Mouse (Mus musculus) intestine, postnatal 0 days (tissue): Measurements from ENCODE around the gene Cmah. TPM values are rescaled to one million over a fixed set of nuclear protein-coding genes. Genes with fewer than 3 reads are reported as not detected.

Experiments used
- ATAC-seq: fragments of 200-750 bp; cut with Nextera tagmentation; 2 replicates; pipeline ENCODE4 v1.8.0; 2017; ENCODE audit warnings: mild to moderate bottlenecking, moderate TSS enrichment, moderate library complexity
- H3K27ac ChIP-seq: fragments of 300-500 bp; sonication (generic); 2 replicates; pipeline ENCODE4 v1.5.1; 2014; ENCODE audit warnings: mild to moderate bottlenecking, low read depth, low read length, moderate library complexity
- H3K27me3 ChIP-seq: fragments of 300-500 bp; sonication (generic); replicated peaks from 2 replicates; pipeline ENCODE4 v1.6.1; 2014; ENCODE audit warnings: low read length, mixed read lengths; ENCODE audit not compliant: control insufficient read depth, insufficient read depth
- H3K36me3 ChIP-seq: fragments of 300-500 bp; sonication (generic); 2 replicates; pipeline ENCODE4 v1.6.1; 2014; ENCODE audit warnings: mild to moderate bottlenecking, moderate library complexity; ENCODE audit not compliant: control insufficient read depth, insufficient read depth
- H3K4me1 ChIP-seq: fragments of 300-500 bp; sonication (generic); replicated peaks from 2 replicates; pipeline ENCODE4 v1.6.1; 2014; ENCODE audit warnings: antibody characterized with exemption, low read length, mixed read lengths; ENCODE audit not compliant: control insufficient read depth, insufficient read depth
- H3K4me2 ChIP-seq: fragments of 300-500 bp; sonication (generic); replicated peaks from 2 replicates; pipeline ENCODE4 v1.6.1; 2014; ENCODE audit warnings: low read depth, mild to moderate bottlenecking, moderate library complexity
- H3K4me3 ChIP-seq: fragments of 300-500 bp; sonication (generic); 2 replicates; pipeline ENCODE4 v1.5.1; 2014; ENCODE audit warnings: low read depth, low read length
- H3K9ac ChIP-seq: fragments of 300-500 bp; sonication (generic); 2 replicates; pipeline ENCODE4 v1.6.1; 2014; ENCODE audit warnings: mild to moderate bottlenecking, low read depth, low read length
- H3K9me3 ChIP-seq: fragments of 300-500 bp; sonication (generic); 2 replicates; pipeline ENCODE4 v1.6.1; 2016; ENCODE audit warnings: mixed run types; ENCODE audit not compliant: control insufficient read depth
- CTCF ChIP-seq: sonication (generic); IDR thresholded peaks from 2 replicates; pipeline ENCODE4 v1.5.1; 2016; ENCODE audit warnings: low read depth, mild to moderate bottlenecking, control low read depth, antibody characterized with exemption, moderate library complexity
- WGBS: fragments of 180-500 bp; shearing (Covaris S2); extraction: QIAGEN DNeasy Blood & Tissue Kit; methylation state at CpG from one replicate; pipeline ENCODE4 v1.1.7; 2014; 5-methylcytosine and 5-hydroxymethylcytosine counted together
- polyA plus RNA-seq: library from polyadenylated mRNA; unstranded; fragments of >200 nt; fragmentation: Nextera tagmentation; extraction: Ambion mirVana; gene quantifications from 2 replicates; pipeline ENCODE4 v1.2.1, GENCODE M21; 2015

The Cmah gene
- polyA plus RNA-seq, 1 experiment from 2014 or later, result 1.4 TPM

GRCm38 (mm10) chr13:24486403-24486802 lies 159.2 kb downstream of the Cmah start:
- H3K27me3 ChIP-seq, result no peaks in the 10 kb centered on the region
- no peak for ATAC-seq
- TF ChIP-seq CTCF, result no peak
- no peak overlapping the region for H3K9ac ChIP-seq
- H3K27ac ChIP-seq, result no peak overlapping the region
- no peaks in the 10 kb centered on the region for H3K36me3 ChIP-seq
- WGBS, result 62% methylated on average over 6 of the region's 6 CpGs
- no peaks in the 10 kb centered on the region for H3K4me1 ChIP-seq
- no peaks in the 10 kb centered on the region for H3K9me3 ChIP-seq
- H3K4me2 ChIP-seq, result no peak overlapping the region
- H3K4me3 ChIP-seq, result no peak overlapping the region

GRCm38 (mm10) chr13:24487061-24487460 lies 159.9 kb downstream of the Cmah start:
- WGBS, result 82% methylated on average over 5 of the region's 5 CpGs
- Histone ChIP-seq H3K4me3 (no peak overlapping the region), H3K4me1 (no peaks in the 10 kb centered on the region), H3K36me3 (no peaks in the 10 kb centered on the region), H3K9me3 (no peaks in the 10 kb centered on the region), H3K4me2 (no peak overlapping the region), H3K27me3 (no peaks in the 10 kb centered on the region), H3K27ac (no peak overlapping the region), H3K9ac (no peak overlapping the region)
- no peak for ATAC-seq
- TF ChIP-seq CTCF, result no peak

DNA sequence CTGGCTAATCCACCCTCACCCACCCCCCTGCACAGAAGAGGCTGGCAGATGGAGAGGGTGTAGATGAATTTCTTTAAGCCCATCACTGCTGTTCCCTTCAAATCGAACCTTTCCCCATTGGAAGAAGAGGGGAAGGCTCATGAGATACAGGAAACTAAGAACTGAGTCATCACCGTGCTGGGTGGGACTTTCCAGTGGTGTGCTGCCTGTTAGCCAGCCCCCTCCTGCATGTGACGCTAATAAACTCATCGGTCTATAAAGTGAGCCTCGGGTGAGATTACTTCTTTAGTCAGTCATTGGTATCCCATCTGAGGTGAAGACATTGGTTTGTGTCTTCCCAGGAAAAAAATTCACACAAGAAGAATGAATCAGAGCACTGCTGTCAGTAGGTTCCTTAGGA lies 160.3 kb downstream of the Cmah start:
- Histone ChIP-seq H3K4me2 (no peak overlapping the region), H3K27ac (no peak overlapping the region), H3K36me3 (no peaks in the 10 kb centered on the region), H3K27me3 (no peaks in the 10 kb centered on the region), H3K4me1 (no peaks in the 10 kb centered on the region), H3K4me3 (no peak overlapping the region), H3K9me3 (no peaks in the 10 kb centered on the region), H3K9ac (no peak overlapping the region)
- ATAC-seq, result no peak
- WGBS, result 73% methylated on average over 5 of the region's 5 CpGs
- TF ChIP-seq CTCF, result no peak

DNA sequence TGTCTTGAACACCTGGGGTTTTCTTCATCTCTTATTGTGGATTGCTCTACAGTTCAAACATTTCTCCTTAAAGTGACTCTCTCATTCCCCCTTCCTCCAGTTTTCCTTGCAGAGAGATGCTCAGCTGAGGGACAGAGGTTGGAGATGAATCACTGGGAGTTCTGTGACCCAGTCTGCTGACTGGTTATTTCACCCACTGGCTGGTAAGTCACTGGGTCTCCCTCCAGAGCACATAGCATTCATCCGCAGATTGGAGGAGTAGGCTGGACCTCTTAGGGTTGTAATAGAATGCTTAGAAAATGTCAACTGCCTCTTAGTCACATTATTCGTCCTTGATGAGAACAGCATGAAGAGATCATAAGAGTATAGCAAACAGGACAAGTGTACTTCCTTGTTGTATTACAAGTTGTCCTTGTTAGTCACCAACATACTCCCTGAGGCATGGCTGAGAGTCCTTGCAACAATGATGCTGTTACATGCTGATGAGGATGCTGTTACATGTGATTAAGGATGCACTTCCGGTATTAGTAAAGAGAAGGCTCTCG lies 161.4 kb downstream of the Cmah start:
- Histone ChIP-seq H3K27ac (no peak overlapping the region), H3K36me3 (no peaks in the 10 kb centered on the region), H3K4me2 (no peak overlapping the region), H3K27me3 (no peaks in the 10 kb centered on the region), H3K9ac (no peak overlapping the region), H3K9me3 (no peaks in the 10 kb centered on the region), H3K4me1 (no peaks in the 10 kb centered on the region), H3K4me3 (no peak overlapping the region)
- 89% methylated on average over 4 of the region's 4 CpGs for WGBS
- no peak for ATAC-seq
- no peak for TF ChIP-seq CTCF

DNA sequence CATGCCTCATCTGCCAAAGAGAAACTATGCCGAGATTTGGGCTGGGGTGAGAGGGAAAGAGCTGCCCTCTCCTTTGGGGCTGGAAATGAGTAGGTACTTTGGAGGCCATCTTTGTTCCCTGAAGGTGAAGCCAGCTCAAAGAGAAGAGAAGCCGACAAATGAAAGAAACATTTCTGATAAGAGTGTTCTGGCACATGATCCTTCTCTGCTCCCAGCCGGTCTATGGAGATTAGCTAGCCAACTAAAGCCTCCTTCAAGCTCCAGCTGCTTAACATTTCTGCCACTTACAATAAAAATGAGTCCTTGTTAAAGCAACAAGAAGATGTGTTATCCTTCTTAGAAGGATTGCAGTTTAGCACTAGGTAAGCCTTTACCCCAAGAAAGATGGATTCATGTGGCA lies 162.3 kb downstream of the Cmah start:
- H3K4me1 ChIP-seq, result no peaks in the 10 kb centered on the region
- H3K9ac ChIP-seq, result no peak overlapping the region
- no peak overlapping the region for H3K4me3 ChIP-seq
- no peaks in the 10 kb centered on the region for H3K27me3 ChIP-seq
- H3K27ac ChIP-seq, result no peak overlapping the region
- TF ChIP-seq CTCF, result no peak
- no peak overlapping the region for H3K4me2 ChIP-seq
- no peaks in the 10 kb centered on the region for H3K36me3 ChIP-seq
- H3K9me3 ChIP-seq, result no peaks in the 10 kb centered on the region
- no peak for ATAC-seq
- 72% methylated on average over 3 of the region's 3 CpGs for WGBS

- no peak overlapping the region for H3K4me3 ChIP-seq
- H3K4me1 ChIP-seq, result no peaks in the 10 kb centered on the region
- no peak for ATAC-seq
- no peak overlapping the region for H3K9ac ChIP-seq
- TF ChIP-seq CTCF, result no peak
- H3K9me3 ChIP-seq, result no peaks in the 10 kb centered on the region
- WGBS, result 68% methylated on average over 3 of the region's 3 CpGs
- no peaks in the 10 kb centered on the region for H3K36me3 ChIP-seq
- no peak overlapping the region for H3K27ac ChIP-seq
- H3K27me3 ChIP-seq, result no peaks in the 10 kb centered on the region
- no peak overlapping the region for H3K4me2 ChIP-seq
Measured at GRCm38 (mm10) chr13:24490041-24490440, 162.8 kb downstream of the Cmah start.

- no peak overlapping the region for H3K4me3 ChIP-seq
- WGBS, result 76% methylated on average over 3 of the region's 3 CpGs
- no peaks in the 10 kb centered on the region for H3K4me1 ChIP-seq
- no peak overlapping the region for H3K4me2 ChIP-seq
- no peaks in the 10 kb centered on the region for H3K9me3 ChIP-seq
- no peak overlapping the region for H3K27ac ChIP-seq
- no peaks in the 10 kb centered on the region for H3K27me3 ChIP-seq
- no peaks in the 10 kb centered on the region for H3K36me3 ChIP-seq
- ATAC-seq, result no peak
- TF ChIP-seq CTCF, result no peak
- H3K9ac ChIP-seq, result no peak overlapping the region
Measured at GRCm38 (mm10) chr13:24491101-24491500, 163.9 kb downstream of the Cmah start.
